Mouse (Mus musculus) heart, adult 18-20 months (tissue): ENCODE results near the gene Pld1. TPM values are rescaled to one million over a fixed set of nuclear protein-coding genes. Genes with fewer than 3 reads are reported as not detected.
A peak's percentile ranks its signal among the peaks of the same experiment; 100 is the strongest.

Experiments used
- DNase-seq, 2 experiments: peaks; one replicate each; pipeline ENCODE4 v3.0.0; 2021 to 2022; ENCODE audit warnings: mixed read lengths in 1 of 2
- long read RNA-seq, 2 experiments: library from polyadenylated mRNA; stranded (forward); transcript quantifications; one replicate each; pipeline ENCODE4 v2.0.0; 2021
- total RNA-seq, 2 experiments: library from RNA; stranded (reverse); gene quantifications; 2 replicates each; pipeline ENCODE4 v1.2.3; 2021

Pld1 gene
- total RNA-seq = 10 to 100 TPM in 1 of 2 experiments, 1 to 10 TPM in 1; 8.0 to 11.8 TPM
- long read RNA-seq, experiment 1, full-length matches to known transcripts = 1 of 3 reads
- long read RNA-seq, experiment 1, partial matches to known transcripts = 1 of 3 reads
- long read RNA-seq, experiment 1, other reads (novel, unspliced or antisense) = 1 of 3 reads
- long read RNA-seq, experiment 2, full-length matches to known transcripts = 1 of 2 reads
- long read RNA-seq, experiment 2, partial matches to known transcripts = 1 of 2 reads
- long read RNA-seq, experiment 2, other reads (novel, unspliced or antisense) = 0 of 2 reads

DNA sequence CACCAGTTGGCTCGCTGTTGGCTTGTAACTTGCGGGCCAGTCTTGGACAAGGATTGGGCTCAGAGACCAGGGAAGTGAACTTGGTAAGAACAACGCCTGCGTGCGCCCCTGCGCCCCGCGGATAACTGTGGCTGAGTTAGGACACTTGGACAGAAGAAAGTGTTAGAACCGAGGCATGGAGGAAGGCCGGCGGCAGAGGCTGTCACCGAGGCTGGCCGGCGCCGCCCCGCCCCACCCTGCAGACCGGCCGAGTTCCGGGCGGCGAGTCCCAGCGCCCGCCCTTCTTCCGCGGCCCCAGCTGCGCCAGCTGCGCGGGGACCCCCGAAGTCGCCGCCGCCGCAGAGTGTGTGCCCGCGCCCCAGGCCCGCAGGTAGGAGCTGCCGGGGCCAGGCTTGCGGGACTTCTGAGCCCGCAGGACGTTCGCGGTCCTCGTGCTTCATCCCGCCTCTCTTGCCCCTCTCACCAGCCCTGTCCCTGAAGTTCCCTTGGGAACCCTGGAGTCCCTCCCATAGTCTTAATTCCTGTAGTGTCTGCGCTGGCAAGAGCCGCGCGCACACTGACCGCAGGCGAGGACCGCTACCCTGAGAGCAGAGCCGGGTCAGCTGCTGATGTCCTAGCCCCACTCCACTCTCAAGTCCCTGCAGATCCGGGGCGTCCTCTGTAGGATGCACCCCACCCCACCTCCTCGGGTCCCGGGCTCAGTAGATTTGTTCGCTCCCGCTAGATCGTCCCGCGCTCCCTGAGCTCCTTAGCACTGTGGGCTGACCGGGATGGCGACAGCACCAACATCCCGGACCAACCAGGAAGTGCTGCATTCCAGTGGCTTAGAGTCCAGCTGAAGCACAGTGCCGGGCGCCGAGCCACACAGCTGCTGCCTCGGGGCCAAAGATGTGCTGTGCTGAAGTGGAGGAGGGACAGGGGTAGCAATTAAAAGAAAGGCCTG is at the start of gene Pld1:
Gene Pld1 (plus strand): TSS at position 315 of the 943 bp plus-strand sequence.
- DNase-seq = peak; percentile 93 to 95

DNA sequence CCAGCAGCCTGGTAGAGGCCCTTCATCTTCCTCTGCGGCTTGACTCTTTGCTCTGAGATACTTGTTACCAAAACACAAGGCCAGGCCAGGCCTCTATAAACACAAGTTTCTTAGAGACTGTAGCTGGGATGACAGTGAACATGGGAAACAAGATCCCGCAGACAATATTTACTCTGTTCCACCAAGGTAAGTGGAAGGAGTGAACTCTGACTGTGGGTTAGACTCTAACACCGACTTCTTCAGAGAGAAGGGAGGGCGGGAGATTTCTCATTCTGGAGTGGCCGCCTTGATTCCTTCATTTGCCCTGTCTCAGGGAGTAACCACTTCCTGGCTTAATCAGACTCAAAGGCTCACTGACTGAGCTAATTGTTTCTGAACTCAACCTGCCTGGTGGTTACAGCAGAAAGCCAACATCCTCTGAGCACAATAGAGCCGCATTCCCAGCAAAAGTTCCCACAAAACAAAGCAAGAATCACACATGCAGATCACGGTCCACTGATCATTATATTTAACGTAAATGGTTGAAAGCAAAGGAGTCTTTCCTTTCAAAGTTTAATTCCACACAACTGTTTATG is 42.1 kb upstream of the Pld1 start, which contains the start of gene Tmem212:
Gene Tmem212 (minus strand): TSS at position 51 of the 575 bp plus-strand sequence.
- DNase-seq = no peak

DNA sequence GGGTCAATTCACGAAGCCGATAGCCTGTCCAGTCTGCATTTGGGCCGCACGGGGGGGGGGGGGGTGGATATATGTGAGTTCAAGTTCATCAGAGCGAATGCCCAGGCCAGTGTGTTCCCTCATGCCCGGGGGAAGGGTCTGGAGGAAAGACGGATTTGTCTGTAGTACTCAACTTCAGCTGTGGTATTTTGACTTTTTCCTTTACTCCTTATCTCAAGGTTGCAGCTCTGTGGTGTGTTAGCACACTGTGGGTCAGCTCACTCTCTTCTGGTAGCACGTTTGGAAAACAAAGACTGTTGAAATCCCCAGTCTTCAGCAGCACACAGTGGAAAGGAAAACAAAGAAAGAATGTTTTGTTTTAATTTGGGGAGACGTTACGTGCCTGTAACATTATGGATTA is 40.3 kb upstream of the Pld1 start:
- DNase-seq = no peak

DNA sequence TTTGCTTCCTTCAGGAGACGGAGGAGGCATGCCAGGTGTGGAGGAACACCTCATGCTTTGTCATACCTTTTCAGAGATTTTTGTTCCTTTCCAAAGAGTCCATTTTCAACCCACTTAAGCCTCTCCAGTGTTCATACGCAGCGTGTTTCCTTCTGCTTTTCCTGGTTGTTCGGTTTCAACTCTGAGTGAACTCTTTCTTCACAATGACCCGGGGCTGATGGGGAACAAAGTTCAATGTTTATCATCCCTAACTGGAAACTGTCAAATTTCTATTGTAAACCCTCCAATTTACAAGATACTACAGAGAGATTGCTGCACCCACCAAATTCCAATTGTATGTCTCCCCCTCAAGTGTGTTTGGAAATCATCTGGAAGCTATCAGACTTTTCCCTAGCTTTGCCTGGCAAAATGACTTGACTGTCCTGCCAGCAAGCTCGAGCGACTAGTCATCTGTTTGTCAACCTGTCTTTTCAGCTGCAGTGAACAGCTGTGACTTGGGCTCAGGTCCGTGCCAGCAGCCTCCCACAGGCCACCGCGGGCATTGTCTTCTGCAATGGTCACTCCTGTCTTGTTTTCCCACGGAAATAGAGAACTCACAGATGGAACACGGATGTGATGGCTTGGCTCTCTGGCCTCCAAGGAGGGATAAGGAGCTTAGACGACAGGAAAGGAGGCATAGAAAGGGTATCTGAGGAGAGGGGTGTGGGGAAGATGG is 39.3 kb upstream of the Pld1 start:
- DNase-seq = peak; percentile 80 to 87

DNA sequence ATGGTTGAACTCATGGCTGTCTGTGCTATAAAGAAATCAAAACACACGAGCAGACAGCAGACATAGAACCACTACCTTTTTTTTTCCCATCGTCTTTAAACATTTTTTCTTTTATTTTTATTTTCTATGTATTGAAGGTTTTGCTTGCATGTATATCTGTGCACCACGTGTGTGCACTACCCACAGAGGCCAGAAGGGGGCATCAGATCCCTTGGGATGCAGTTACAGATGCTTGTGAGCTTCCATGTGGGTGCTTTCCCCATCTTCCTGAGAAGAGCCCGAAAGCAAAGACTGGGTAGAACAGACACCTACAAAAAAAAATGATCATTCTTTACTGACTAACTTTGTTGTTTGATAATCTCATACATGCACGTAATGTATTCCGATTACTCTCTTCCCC is 36.6 kb upstream of the Pld1 start:
- DNase-seq = no peak

DNA sequence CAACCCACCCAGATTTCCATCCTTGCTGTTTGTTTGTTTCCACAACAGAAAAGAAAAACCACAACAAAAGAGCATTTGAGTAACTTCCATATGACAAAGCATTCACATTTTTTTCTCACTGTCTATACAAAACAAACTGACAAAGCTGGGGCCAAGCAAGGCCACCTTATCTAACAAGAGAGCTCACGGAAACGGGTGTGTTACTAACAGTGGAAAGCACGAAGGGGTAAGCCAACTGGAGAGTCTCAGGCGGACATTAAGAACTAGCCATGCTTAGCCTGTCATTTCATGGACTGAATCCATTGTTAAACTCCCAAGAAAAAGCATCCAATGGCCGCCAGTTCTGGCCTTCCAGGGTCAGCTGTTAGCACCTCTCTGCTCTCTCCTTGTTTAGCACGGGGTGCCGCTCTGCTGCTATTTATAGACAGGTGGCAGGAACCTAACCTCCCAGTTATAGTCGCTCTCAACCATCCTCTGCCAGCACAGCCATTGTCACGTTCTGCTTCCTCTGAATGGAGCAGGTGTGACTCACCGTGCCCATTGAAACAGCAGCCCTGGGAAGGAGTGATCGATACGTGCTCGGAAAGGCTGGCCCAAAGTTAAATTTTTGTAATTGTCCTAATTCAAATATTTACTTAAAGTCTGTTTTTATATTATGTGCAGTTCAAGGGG is 33.7 kb upstream of the Pld1 start:
- peak; percentile 65 to 79 for DNase-seq

DNA sequence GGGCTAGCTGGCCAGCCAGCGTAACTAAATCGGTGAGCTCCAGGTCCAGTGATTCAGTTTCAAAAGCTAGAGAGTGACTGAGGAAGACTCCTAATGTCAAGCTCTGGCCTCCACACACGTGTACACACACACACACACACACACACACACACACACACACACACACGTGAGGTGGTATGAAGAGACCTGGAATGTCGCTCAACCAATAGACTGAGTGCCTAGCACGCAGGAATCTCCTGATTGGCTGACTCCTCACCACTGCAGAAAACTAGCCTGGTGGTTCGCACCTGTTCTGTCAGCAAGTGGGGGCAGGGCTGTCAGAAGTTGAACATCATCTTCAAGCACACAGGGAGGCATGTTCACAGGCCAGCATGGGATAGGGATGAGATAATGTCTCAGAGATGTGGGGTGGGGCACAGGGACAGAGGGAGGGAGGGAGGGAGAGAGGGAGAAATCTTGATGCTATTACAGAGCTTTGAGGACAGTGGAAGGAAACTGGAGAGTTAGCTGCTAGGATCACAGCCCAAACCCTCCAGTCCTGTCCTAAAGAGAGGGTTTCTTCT is 31.8 kb upstream of the Pld1 start:
- DNase-seq = no peak

DNA sequence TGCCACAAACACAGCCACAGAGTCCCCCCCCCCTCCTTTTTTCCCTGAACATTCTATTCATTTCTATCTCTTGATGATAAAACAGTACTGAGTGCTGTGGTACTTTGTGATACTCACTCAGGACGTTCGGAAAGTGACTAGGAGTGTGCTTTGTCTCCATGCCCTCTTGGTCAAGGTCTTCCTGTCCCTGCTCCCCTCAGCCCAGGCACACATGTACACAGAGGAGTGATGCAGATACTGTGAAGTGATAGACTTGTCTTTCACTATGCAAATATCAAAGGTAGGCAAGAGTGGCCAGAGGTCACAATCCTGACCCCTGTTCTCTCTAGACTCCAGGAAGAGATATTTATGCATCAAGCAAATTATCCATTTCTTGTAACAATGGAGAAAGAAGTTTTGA is 31.2 kb upstream of the Pld1 start:
- no peak for DNase-seq

DNA sequence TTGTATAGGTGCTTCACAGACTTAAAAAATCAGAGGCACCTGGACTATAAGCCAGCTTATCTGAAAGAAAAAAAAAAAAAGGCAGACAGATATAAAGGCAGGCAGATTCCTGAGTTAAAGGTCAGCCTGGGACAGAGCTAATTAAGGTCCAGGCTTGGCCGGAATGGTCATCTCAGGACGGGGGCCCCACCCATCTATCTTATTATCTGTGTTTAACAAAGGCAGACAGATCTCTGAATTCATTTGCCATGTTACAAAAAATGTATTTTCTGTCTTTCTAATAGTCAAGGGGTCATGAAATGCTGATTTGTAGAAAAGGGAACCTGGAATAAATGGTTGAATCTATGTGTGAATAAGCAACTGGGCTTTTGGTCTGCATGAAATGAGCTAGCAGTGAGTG is 30.2 kb upstream of the Pld1 start:
- DNase-seq = no peak

DNA sequence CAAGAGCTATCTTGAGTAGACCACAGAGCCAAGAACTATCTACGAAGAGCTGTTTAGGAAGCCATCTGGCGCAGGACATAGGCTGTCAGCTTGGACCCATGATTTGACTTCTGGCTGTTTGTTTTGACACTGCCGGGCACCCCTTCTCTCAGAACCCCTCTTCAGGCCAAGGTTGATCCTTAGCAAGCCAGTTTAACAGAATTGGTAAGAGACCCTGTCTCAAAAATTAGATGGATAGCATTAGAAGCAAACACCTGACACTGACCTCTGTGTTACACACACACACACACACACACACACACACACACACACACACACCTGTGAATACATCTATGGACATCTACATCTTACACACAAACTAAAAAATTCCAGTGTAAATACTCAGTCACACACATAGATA is 29.5 kb upstream of the Pld1 start:
- DNase-seq = no peak

DNA sequence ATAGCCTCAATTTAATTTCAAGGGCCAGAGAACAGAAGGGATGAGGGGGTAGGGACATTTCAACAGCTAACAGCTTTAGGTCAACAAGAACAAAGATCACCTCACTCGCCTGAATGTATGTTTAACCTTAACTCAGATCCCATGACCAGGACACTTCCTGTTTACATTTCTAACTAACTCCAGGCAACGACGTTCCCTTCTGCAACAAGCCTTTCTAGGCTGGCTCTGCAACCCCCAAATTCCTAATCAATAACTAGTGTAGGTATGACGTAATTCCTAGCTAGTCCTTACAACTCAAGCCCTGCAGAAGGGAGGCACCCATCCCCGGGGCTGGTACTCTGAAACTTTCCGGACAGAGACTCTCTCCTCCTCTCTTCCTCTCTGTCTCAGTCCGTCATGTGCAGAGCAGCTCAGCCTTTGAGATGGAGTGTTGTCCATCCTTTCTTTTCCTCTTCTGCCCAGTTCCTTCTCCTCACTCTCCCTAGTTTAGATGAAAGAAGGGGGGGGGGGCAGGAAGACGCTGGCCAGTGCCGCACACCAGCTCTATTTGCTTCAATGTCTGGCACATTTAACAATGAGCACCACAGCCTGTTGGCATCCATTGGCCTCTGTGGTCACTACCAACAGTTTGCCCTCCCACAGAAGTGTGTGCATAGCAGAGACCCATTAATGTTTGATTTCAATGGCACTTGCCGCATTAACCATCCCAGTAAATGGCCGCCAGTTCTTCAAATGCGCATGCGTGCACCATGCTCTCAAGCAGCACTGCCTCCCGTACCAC is 19.6 kb upstream of the Pld1 start:
- DNase-seq = no peak

DNA sequence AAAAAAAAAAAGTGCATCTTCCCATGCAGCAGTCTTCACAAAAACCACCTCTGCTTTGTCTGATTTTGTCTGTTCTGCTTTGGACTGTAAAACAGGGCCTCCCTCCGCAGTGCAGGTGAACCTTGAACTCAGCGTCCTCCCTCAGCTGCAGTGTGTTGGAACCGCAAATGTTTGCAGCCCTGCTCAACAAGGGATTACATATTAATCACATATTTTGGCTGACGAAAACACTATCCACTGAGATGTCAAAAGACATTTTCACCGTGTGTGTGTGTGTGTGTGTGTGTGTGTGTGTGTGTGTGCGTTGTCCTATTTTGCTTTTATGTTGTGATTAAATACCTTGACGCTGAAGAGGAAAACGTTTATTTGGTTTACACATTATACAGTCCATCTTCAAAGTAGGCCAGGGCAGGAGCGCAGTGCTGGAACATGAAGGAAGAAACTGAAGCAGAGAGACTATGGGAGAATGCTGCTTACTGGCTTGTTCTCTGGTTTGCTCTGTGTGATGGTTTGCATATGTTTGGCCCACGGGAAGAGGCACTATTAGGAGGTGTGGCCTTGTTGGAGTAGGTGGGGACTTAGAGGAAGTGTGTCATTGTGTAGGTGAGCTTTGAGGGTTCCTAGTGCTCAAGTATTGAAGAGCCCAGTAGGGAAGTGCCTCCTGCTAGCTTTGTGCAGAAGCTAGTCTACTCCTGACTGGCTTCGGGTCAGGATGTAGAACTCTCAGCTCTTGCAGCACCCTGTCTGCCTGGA is 17.1 kb upstream of the Pld1 start:
- no peak for DNase-seq

DNA sequence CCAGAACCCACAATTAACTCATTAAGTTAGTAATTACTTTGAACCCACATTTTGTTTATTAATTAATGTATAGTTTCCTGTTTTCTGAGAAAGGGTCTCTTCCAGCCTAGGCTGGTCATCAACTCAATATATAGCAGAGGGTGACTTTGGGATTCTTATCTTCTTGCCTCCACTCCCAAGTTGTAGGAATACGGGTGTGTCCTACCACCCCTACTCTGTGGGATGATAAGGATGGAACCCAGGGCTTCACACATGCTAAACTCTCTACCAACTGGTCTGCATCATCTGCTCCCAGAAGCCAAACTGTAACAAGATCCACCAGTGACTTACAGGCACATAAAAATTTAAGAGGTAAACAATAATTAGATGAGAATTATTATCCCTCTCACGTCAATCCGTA is 14.5 kb upstream of the Pld1 start:
- DNase-seq = no peak

DNA sequence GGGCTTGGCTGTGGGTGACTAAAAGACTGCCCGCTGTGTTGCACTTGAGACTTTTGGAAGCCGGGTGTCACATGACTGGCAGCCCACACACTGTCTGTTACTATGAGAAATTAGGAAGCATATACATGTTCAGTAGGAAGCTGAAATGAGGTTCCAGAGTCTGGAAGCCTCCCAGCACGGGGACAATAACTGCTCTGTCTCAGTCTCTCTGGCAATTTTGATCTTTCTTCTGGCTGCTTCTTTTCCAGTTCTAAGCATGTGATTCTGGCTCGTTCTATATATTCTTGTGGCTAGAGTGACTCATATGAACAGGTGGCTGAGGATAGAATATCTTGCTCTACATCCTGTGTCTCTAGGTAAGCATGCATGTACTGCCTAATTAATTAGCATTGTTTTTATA is 9.3 kb upstream of the Pld1 start:
- no peak for DNase-seq

DNA sequence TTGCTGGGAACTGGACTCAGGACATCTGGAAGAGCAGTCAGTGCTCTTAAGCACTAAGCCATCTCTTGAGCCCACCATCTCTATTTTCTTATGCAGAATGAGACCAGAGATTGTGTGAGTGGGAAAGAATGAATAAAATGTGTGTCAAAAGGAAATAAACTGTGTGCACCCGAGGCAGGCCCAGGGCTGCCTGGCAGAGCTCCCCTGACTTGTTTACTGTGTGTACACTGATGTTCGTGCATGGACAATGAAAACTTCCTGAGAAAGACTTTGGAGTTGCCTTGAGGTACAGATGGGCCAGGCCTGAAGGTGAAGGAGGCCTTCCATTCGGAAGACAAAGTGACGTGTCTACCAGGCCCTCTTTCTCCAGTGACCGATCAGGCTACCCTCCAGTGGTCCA is 6.1 kb upstream of the Pld1 start:
- DNase-seq = no peak

DNA sequence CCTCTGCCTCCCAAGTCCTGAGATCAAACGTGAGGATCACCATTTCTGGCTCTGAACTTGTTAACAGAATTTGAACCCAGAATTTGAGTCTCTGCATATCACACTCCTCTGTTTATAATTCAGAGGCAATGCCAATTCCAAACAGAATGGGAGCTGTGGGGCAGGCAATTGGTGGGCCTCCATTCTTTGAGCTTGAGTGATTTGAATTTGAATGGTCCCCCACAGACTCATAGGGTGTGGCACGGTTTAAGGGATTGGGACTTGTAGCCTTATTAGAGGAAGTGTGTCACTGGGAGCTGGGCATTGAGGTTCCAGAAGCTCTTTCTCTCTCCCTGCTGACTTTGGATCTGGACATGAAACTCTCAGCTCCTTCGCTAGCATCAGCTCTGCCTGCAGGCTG is 2.9 kb upstream of the Pld1 start:
- DNase-seq = no peak

DNA sequence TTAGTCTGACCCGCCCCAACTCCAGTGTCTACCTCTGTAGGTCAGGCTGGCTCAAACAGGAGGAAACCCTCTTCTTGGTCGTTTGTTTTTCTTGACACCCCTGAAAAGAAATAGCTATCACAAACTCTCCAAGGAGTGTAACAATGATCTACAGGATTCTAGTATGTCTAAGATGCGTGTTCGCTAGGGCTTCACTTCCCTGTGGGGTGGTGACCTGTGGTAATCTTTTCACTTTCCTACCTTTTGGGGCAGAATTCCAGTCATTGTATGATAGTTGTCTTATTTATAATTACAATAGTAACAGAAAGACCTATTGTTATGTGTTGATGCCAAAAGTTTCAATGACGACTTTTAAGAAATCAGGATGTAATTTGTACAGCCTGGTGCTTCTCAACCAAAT is 1.8 kb upstream of the Pld1 start:
- DNase-seq = no peak

DNA sequence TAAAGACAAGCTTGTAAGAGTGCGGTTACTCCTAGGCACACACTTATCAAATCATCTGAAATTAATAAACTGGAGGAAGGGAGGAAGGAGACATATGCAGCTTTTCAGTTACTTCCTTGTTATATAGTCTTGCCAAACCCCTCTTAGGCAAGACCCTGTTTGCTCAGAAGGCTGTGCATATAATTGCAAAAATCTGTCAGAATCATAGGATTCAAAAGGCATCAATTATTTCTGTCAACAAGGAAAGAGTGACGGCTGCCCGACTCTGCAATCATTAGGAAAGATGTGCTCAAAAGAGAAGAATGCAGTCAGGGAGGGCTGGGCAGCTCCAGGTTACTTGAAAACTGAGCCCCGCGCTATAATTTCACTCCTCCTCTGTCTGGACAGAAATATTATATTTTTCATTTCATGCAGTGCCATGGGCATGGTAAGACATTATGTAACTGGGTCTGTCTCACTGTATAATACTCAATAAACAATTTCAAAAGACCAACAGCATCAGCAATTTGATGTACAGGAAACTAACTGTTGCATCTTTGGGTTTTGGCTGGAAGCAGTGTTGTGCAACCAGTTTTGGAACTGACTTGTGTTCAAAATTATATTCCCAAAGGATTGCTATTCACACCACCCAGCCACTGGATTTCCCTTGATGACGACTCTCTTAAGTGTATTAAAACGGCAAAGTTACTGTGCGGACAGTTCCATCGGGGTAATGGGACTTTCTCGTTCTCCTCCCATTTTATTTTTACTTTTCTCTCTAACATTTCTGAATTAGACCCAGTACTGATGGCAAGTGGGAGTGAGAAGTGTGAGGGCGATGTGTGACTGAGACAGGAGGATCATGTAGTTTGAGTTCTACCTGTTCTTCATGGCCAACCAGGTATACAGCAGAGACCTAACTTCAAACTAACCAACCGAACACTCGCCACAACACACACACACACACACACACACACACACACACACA is 1.1 kb upstream of the Pld1 start:
- DNase-seq = peak; percentile 55 to 60

DNA sequence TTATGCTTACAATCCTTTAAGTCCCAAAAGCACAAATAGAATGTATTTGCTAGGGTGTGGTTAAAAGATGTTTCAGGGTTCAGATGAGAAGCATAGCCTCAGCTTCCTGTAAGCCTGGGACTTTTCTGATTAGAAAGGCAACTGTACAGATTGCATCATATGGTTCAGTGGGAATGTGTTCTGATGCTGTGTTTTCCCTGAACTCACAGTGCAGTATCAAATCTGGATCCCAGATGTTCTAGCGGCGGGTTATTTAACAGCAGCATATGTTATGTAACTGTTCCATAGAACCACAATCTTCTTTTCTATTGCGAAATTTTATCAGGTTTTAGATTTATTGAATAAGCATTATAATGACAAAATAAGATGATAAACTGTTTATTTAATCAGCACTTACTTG is 3.1 kb downstream of the Pld1 start:
- DNase-seq = peak in 1 of 2 experiments; percentile 11
